Mouse (Mus musculus): ENCODE results near the gene Wdr44. TPM values are rescaled to one million over a fixed set of nuclear protein-coding genes. Genes with fewer than 3 reads are reported as not detected.

Gene Wdr44
- 4.7 and 5.5 TPM in 2 replicates for polyA plus RNA-seq (2015; fragmentation: Nextera tagmentation; extraction: Ambion mirVana)

DNA sequence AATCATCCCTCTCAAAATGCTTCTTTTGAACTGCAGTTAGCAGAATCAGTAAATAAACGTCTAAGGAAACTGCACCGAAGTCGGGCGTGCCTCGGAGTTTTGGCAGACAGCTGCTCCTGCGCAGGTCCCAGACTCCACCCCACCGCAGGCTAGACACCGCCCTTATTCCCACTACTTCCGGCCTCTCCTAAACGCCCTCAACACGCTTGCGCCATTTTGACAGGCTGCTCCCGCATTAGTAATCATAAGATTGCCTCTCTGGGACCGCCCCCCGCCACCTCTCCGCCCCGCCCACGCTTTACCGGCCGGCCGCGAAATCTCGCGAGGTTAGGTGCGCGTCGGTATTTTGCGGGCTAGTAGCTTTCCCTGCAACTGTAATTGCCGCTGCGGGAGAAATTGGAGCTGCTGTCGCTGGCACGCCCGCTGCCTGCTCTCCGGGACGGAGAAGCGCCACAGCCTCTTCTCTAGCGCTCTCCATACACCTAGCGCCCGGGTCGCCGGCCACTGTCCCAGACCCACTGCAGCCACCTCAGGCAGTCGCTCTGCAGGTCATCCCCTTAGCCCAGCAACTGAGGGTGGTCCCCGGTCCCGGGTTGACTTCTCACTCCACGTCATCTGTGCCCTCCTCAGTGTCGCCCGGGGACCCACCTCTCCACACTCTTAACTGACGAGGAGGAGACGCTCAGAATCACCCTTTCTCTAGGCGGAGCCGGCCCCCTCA is at the start of gene Wdr44:
Gene Wdr44, plus strand, starts transcription at position 330 of the 721 bp plus-strand sequence.
- WGBS (ENCODE audit: insufficient replicate concordance) = 7% methylated on average over 51 of the region's 51 CpGs
- Histone ChIP-seq H3K4me2 (ENCODE audit: low read depth, low read length) (peak within 1 kb of the TSS; percentile 64), H3K9me3 (replicated peaks; ENCODE audit: control insufficient read depth, low read length) (no peaks in the 10 kb centered on the region), H3K4me1 (ENCODE audit: control insufficient read depth, low read depth, low read length) (no peaks in the 10 kb centered on the region; the same call in 1 of the 2 replicates), H3K4me3 (ENCODE audit: low read depth, low read length) (peak within 1 kb of the TSS; percentile 75), H3K27ac (ENCODE audit: low read length) (peak within 1 kb of the TSS; percentile 97), H3K27me3 (ENCODE audit: control insufficient read depth, insufficient read depth, low read depth, low read length) (no peaks in the 10 kb centered on the region), H3K36me3 (ENCODE audit: control insufficient read depth, insufficient read depth) (no peaks in the 10 kb centered on the region), H3K9ac (ENCODE audit: low read depth, low read length) (peak within 1 kb of the TSS; percentile 79)
- ATAC-seq (ENCODE audit: low read depth) = peak; percentile 99

DNA sequence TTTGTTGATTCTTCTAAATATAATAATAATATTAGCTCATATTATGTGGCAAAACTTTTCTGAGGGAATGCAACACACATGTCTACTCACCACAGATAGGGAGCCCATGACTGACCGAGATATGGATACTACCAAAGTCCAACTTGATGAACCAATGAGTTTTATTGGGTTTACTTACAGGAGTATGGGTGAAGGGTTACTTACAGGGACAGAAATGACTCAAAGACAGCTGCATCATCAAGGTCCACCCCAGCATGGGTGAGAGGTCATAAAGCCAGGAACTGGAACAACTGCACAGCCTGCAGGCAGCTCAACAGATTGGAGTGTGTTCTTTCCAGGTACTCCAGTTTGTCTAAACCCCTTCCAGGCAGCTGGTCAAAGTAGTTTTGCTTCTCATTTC is 44.5 kb upstream of the Wdr44 start:
- H3K27ac ChIP-seq (ENCODE audit: low read length) = no peak overlapping the region
- no peak overlapping the region for H3K4me3 ChIP-seq (ENCODE audit: low read depth, low read length)
- WGBS (ENCODE audit: insufficient replicate concordance) = 64% methylated on average over 1 of the region's 1 CpGs
- H3K27me3 ChIP-seq (ENCODE audit: control insufficient read depth, insufficient read depth, low read depth, low read length) = no peaks in the 10 kb centered on the region
- no peaks in the 10 kb centered on the region for H3K36me3 ChIP-seq (ENCODE audit: control insufficient read depth, insufficient read depth)
- H3K9ac ChIP-seq (ENCODE audit: low read depth, low read length) = no peak overlapping the region
- H3K4me2 ChIP-seq (ENCODE audit: low read depth, low read length) = no peak overlapping the region
- no peak for ATAC-seq (ENCODE audit: low read depth)
- no peaks in the 10 kb centered on the region for H3K4me1 ChIP-seq (ENCODE audit: control insufficient read depth, low read depth, low read length)
- H3K9me3 ChIP-seq (replicated peaks; ENCODE audit: control insufficient read depth, low read length) = no peaks in the 10 kb centered on the region

DNA sequence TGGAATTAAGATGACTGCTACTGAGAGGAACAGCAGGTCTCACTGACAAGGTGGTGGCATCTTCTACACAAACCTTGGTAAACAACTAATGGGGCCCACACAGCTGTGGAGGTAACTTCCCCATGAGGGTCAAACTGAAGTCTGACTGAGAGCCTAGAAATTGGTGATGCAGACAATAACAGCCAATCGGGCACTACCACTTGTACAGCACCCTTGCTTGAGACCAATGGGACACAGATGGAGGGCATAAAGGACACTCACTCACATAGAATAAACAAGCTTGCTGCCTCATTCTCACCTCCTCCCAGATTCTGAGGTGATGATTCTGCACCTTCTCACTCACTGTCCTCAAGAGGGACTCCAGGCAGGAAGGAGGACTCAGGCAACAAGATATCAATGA is 30.6 kb upstream of the Wdr44 start:
- H3K9me3 ChIP-seq (replicated peaks; ENCODE audit: control insufficient read depth, low read length) = no peaks in the 10 kb centered on the region
- WGBS (ENCODE audit: insufficient replicate concordance) = 67% methylated on average over 1 of the region's 1 CpGs
- H3K4me2 ChIP-seq (ENCODE audit: low read depth, low read length) = no peak overlapping the region
- H3K27ac ChIP-seq (ENCODE audit: low read length) = no peak overlapping the region
- no peaks in the 10 kb centered on the region for H3K4me1 ChIP-seq (ENCODE audit: control insufficient read depth, low read depth, low read length)
- no peak for ATAC-seq (ENCODE audit: low read depth)
- no peak overlapping the region for H3K4me3 ChIP-seq (ENCODE audit: low read depth, low read length)
- H3K9ac ChIP-seq (ENCODE audit: low read depth, low read length) = no peak overlapping the region
- no peaks in the 10 kb centered on the region for H3K36me3 ChIP-seq (ENCODE audit: control insufficient read depth, insufficient read depth)
- no peaks in the 10 kb centered on the region for H3K27me3 ChIP-seq (ENCODE audit: control insufficient read depth, insufficient read depth, low read depth, low read length)

DNA sequence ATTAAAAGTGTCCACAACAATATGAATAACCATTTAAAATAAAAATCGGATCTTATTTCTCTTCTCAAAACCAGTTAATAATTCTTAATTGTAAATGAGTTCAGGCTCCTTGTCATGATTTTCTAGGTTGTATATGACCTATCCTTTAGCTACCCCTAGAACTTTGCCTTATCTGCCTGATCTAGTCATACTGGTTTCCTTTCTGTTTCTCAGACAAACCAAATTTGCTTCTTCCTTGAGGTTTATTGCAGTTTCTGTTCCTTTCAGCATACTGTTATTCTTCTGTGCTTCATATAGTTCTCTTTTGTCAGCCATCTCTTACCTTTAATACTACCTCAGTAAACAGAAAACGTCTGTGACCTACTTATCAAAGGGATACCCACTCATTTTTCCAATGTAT is 19.7 kb upstream of the Wdr44 start:
- H3K36me3 ChIP-seq (ENCODE audit: control insufficient read depth, insufficient read depth) = no peaks in the 10 kb centered on the region
- ATAC-seq (ENCODE audit: low read depth) = no peak

GRCm38 (mm10) chrX:23675450-23675849 is 17.4 kb upstream of the Wdr44 start:
- no peak overlapping the region for H3K4me2 ChIP-seq (ENCODE audit: low read depth, low read length)
- H3K4me3 ChIP-seq (ENCODE audit: low read depth, low read length) = no peak overlapping the region
- no peaks in the 10 kb centered on the region for H3K4me1 ChIP-seq (ENCODE audit: control insufficient read depth, low read depth, low read length)
- no peaks in the 10 kb centered on the region for H3K9me3 ChIP-seq (replicated peaks; ENCODE audit: control insufficient read depth, low read length)
- H3K9ac ChIP-seq (ENCODE audit: low read depth, low read length) = no peak overlapping the region
- H3K27ac ChIP-seq (ENCODE audit: low read length) = no peak overlapping the region
- WGBS (ENCODE audit: insufficient replicate concordance) = 44% methylated on average over 1 of the region's 1 CpGs
- no peak for ATAC-seq (ENCODE audit: low read depth)
- no peaks in the 10 kb centered on the region for H3K27me3 ChIP-seq (ENCODE audit: control insufficient read depth, insufficient read depth, low read depth, low read length)
- H3K36me3 ChIP-seq (ENCODE audit: control insufficient read depth, insufficient read depth) = no peaks in the 10 kb centered on the region

More for the DNA sequence above, 19.7 kb upstream of the Wdr44 start:
- no peak overlapping the region for H3K4me3 ChIP-seq (ENCODE audit: low read depth, low read length)
- WGBS (ENCODE audit: insufficient replicate concordance) = 40% methylated on average over 2 of the region's 2 CpGs
- H3K27me3 ChIP-seq (ENCODE audit: control insufficient read depth, insufficient read depth, low read depth, low read length) = no peaks in the 10 kb centered on the region
- no peaks in the 10 kb centered on the region for H3K9me3 ChIP-seq (replicated peaks; ENCODE audit: control insufficient read depth, low read length)
- H3K4me2 ChIP-seq (ENCODE audit: low read depth, low read length) = no peak overlapping the region
- no peaks in the 10 kb centered on the region for H3K4me1 ChIP-seq (ENCODE audit: control insufficient read depth, low read depth, low read length)
- no peak overlapping the region for H3K27ac ChIP-seq (ENCODE audit: low read length)
- H3K9ac ChIP-seq (ENCODE audit: low read depth, low read length) = no peak overlapping the region

DNA sequence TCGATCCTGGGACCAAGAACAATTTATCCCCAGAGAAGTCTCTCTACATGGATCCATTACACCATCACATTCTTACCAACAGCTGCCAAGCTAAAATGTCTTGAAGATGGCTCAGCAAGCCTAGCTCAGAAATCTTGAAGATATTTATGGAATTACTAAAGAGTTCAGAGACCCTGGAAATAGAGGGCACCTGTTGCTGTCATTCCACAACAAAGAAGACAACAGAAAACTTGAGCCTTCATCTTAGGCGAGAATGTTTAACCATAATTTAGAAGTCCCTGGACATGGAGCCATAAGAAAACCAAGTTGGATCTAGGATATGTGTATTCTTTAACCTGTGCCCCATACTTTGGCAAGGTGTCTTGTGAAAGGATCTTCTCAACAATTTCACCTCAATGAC is 16.3 kb upstream of the Wdr44 start:
- H3K27ac ChIP-seq (ENCODE audit: low read length) = no peak overlapping the region
- whole genome bisulfite sequencing (ENCODE audit: insufficient replicate concordance) = 34% methylated on average over 2 of the region's 2 CpGs
- no peak for ATAC-seq (ENCODE audit: low read depth)

GRCm38 (mm10) chrX:23677511-23677910 is 15.3 kb upstream of the Wdr44 start:
- WGBS (ENCODE audit: insufficient replicate concordance) = 42% methylated on average over 2 of the region's 2 CpGs
- no peak for ATAC-seq (ENCODE audit: low read depth)
- no peak overlapping the region for H3K4me3 ChIP-seq (ENCODE audit: low read depth, low read length)
- no peaks in the 10 kb centered on the region for H3K27me3 ChIP-seq (ENCODE audit: control insufficient read depth, insufficient read depth, low read depth, low read length)
- no peak overlapping the region for H3K9ac ChIP-seq (ENCODE audit: low read depth, low read length)
- no peaks in the 10 kb centered on the region for H3K36me3 ChIP-seq (ENCODE audit: control insufficient read depth, insufficient read depth)
- H3K4me1 ChIP-seq (ENCODE audit: control insufficient read depth, low read depth, low read length) = no peaks in the 10 kb centered on the region
- H3K27ac ChIP-seq (ENCODE audit: low read length) = no peak overlapping the region
- no peak overlapping the region for H3K4me2 ChIP-seq (ENCODE audit: low read depth, low read length)
- no peaks in the 10 kb centered on the region for H3K9me3 ChIP-seq (replicated peaks; ENCODE audit: control insufficient read depth, low read length)

More for the DNA sequence above, 16.3 kb upstream of the Wdr44 start:
- Histone ChIP-seq H3K9ac (ENCODE audit: low read depth, low read length) (no peak overlapping the region), H3K36me3 (ENCODE audit: control insufficient read depth, insufficient read depth) (no peaks in the 10 kb centered on the region), H3K4me2 (ENCODE audit: low read depth, low read length) (no peak overlapping the region), H3K4me1 (ENCODE audit: control insufficient read depth, low read depth, low read length) (no peaks in the 10 kb centered on the region), H3K4me3 (ENCODE audit: low read depth, low read length) (no peak overlapping the region), H3K27me3 (ENCODE audit: control insufficient read depth, insufficient read depth, low read depth, low read length) (no peaks in the 10 kb centered on the region), H3K9me3 (replicated peaks; ENCODE audit: control insufficient read depth, low read length) (no peaks in the 10 kb centered on the region)

GRCm38 (mm10) chrX:23692336-23692721 is 522 bp upstream of the Wdr44 start:
- Histone ChIP-seq H3K4me3 (ENCODE audit: low read depth, low read length) (peak overlapping the region; percentile 75), H3K4me1 (ENCODE audit: control insufficient read depth, low read depth, low read length) (no peaks in the 10 kb centered on the region; the same call in 1 of the 2 replicates), H3K27ac (ENCODE audit: low read length) (peak overlapping the region; percentile 67), H3K9ac (ENCODE audit: low read depth, low read length) (peak overlapping the region; percentile 51), H3K9me3 (replicated peaks; ENCODE audit: control insufficient read depth, low read length) (no peaks in the 10 kb centered on the region), H3K4me2 (ENCODE audit: low read depth, low read length) (peak overlapping the region; percentile 64), H3K36me3 (ENCODE audit: control insufficient read depth, insufficient read depth) (no peaks in the 10 kb centered on the region), H3K27me3 (ENCODE audit: control insufficient read depth, insufficient read depth, low read depth, low read length) (no peaks in the 10 kb centered on the region)
- WGBS (ENCODE audit: insufficient replicate concordance) = 16% methylated on average over 5 of the region's 5 CpGs
- ATAC-seq (ENCODE audit: low read depth) = no peak
